Mouse (Mus musculus) G1E (cell line): ENCODE data around the gene Slc8a2. TPM values are rescaled to one million over a fixed set of nuclear protein-coding genes. Genes with fewer than 3 reads are reported as not detected.

Experiments
- ATAC-seq: 2 replicates; pipeline ENCODE4 v1.8.0; 2016; ENCODE audit warnings: mild to moderate bottlenecking; ENCODE audit not compliant: insufficient number of reproducible peaks, poor library complexity, low FRiP score, severe bottlenecking; ENCODE audit errors: extremely low read depth
- DNase-seq: peaks from one replicate; pipeline ENCODE4 v3.0.0; 2012; ENCODE audit warnings: low spot score
- H3K27me3 ChIP-seq: 2 replicates; pipeline ENCODE4 v1.6.1; 2012; ENCODE audit warnings: mild to moderate bottlenecking, low read length, inconsistent platforms; ENCODE audit not compliant: insufficient read depth
- H3K36me3 ChIP-seq: replicated peaks from 2 replicates; pipeline ENCODE3; 2012; ENCODE audit warnings: mild to moderate bottlenecking, inconsistent platforms
- H3K4me1 ChIP-seq: 2 replicates; pipeline ENCODE4 v1.6.1; 2012; ENCODE audit warnings: low read depth, low read length, inconsistent platforms, mixed read lengths; ENCODE audit not compliant: insufficient read depth
- H3K4me3 ChIP-seq: 2 replicates; pipeline ENCODE4 v1.5.1; 2012; ENCODE audit warnings: low read depth, mild to moderate bottlenecking, inconsistent platforms, low read length, moderate library complexity, mixed read lengths
- H3K9me3 ChIP-seq: replicated peaks from 2 replicates; pipeline ENCODE4 v1.6.1; 2012; ENCODE audit warnings: inconsistent platforms
- CTCF ChIP-seq: IDR thresholded peaks from 2 replicates; pipeline ENCODE4 v1.5.1; 2012; ENCODE audit warnings: low read depth, low read length, inconsistent platforms, mixed read lengths
- GATA1 ChIP-seq: IDR thresholded peaks from 2 replicates; pipeline ENCODE4 v1.6.1; 2012; ENCODE audit warnings: borderline replicate concordance, low read length, inconsistent platforms, mixed read lengths
- GATA2 ChIP-seq: IDR thresholded peaks from 2 replicates; pipeline ENCODE4 v1.6.1; 2012; ENCODE audit warnings: low read depth, low read length, inconsistent platforms, borderline replicate concordance
- POLR2AphosphoS5 ChIP-seq: IDR thresholded peaks from 2 replicates; pipeline ENCODE4 v1.6.1; 2012; ENCODE audit warnings: low read depth, low read length, inconsistent platforms; ENCODE audit not compliant: insufficient replicate concordance
- TAL1 ChIP-seq: conservative IDR thresholded peaks from 2 replicates; pipeline ENCODE4 v1.6.1; 2012; ENCODE audit warnings: low read depth, low read length, inconsistent platforms, mixed read lengths
- polyA plus RNA-seq: library from polyadenylated mRNA; stranded (reverse); fragments of >175 nt; gene quantifications from 2 replicates; pipeline ENCODE4 v1.2.3, GENCODE M21; 2012
- total RNA-seq, 2 experiments: library from RNA; stranded (forward) in 1 of 2; stranded (reverse) in 1 of 2; fragments of 200-1000 nt in 1 of 2; fragments of >200 nt in 1 of 2; fragmentation: Nextera tagmentation in 1 of 2; gene quantifications; 2 replicates each; pipeline ENCODE4 v1.2.3; 2014 to 2017

The Slc8a2 gene
- total and polyA plus RNA-seq, 3 experiments, result 0.03 to 0.23 (median 0.05) TPM

GRCm38 (mm10) chr7:16158735-16159134, 29.1 kb downstream of the Slc8a2 start:
- Histone ChIP-seq H3K36me3 (no peaks in the 10 kb centered on the region), H3K27me3 (peaks cover 11% of the 10 kb centered on the region), H3K9me3 (no peaks in the 10 kb centered on the region), H3K4me3 (peak overlapping the region; percentile 28; the same call in 1 of the 2 replicates), H3K4me1 (no peaks in the 10 kb centered on the region)
- TF ChIP-seq CTCF, result no peak
- no peak for TF ChIP-seq POLR2AphosphoS5
- no peak for TF ChIP-seq GATA2
- TF ChIP-seq GATA1, result no peak
- no peak for TF ChIP-seq TAL1
- DNase-seq (no peak), ATAC-seq (no peak)

GRCm38 (mm10) chr7:16160702-16161101, 31.1 kb downstream of the Slc8a2 start:
- Histone ChIP-seq H3K4me1 (no peaks in the 10 kb centered on the region), H3K36me3 (no peaks in the 10 kb centered on the region), H3K27me3 (peaks cover 11% of the 10 kb centered on the region), H3K9me3 (no peaks in the 10 kb centered on the region), H3K4me3 (no peak overlapping the region)
- DNase-seq, result no peak
- TF ChIP-seq TAL1 (no peak), POLR2AphosphoS5 (no peak), GATA1 (no peak)
- no peak for ATAC-seq

GRCm38 (mm10) chr7:16161302-16161701, 31.7 kb downstream of the Slc8a2 start:
- Histone ChIP-seq H3K27me3 (peaks cover 11% of the 10 kb centered on the region), H3K36me3 (no peaks in the 10 kb centered on the region), H3K9me3 (no peaks in the 10 kb centered on the region), H3K4me1 (no peaks in the 10 kb centered on the region), H3K4me3 (no peak overlapping the region)
- TF ChIP-seq TAL1, result no peak
- TF ChIP-seq GATA2, result no peak
- TF ChIP-seq GATA1, result no peak
- no peak for TF ChIP-seq POLR2AphosphoS5
- ATAC-seq (no peak), DNase-seq (no peak)

GRCm38 (mm10) chr7:16162036-16162435, 32.4 kb downstream of the Slc8a2 start:
- Histone ChIP-seq H3K36me3 (no peaks in the 10 kb centered on the region), H3K4me3 (no peak overlapping the region), H3K9me3 (no peaks in the 10 kb centered on the region), H3K4me1 (no peaks in the 10 kb centered on the region), H3K27me3 (peaks cover 9% of the 10 kb centered on the region)
- DNase-seq (no peak), ATAC-seq (no peak)
- no peak for TF ChIP-seq GATA2
- no peak for TF ChIP-seq POLR2AphosphoS5
- no peak for TF ChIP-seq TAL1
- TF ChIP-seq GATA1, result no peak
- TF ChIP-seq CTCF, result no peak

- no peak for TF ChIP-seq GATA2
- TF ChIP-seq TAL1, result no peak
- no peak for TF ChIP-seq POLR2AphosphoS5
- no peak for TF ChIP-seq GATA1
- TF ChIP-seq CTCF, result no peak
- Histone ChIP-seq H3K9me3 (peaks cover 4% of the 10 kb centered on the region; the same call in 1 of the 2 replicates), H3K4me1 (peaks cover 13% of the 10 kb centered on the region), H3K36me3 (no peaks in the 10 kb centered on the region), H3K4me3 (no peak overlapping the region), H3K27me3 (peaks cover 36% of the 10 kb centered on the region)
- DNase-seq (no peak), ATAC-seq (no peak)
Observed at GRCm38 (mm10) chr7:16172141-16172581, 42.5 kb downstream of the Slc8a2 start.

GRCm38 (mm10) chr7:16172586-16173140, 43.0 kb downstream of the Slc8a2 start:
- no peak for TF ChIP-seq GATA1
- no peak for TF ChIP-seq CTCF
- TF ChIP-seq GATA2, result no peak
- no peak for TF ChIP-seq TAL1
- no peak for TF ChIP-seq POLR2AphosphoS5
- DNase-seq (no peak), ATAC-seq (no peak)
- peaks cover 13% of the 10 kb centered on the region for H3K4me1 ChIP-seq
- H3K27me3 ChIP-seq, result peaks cover 34% of the 10 kb centered on the region
- H3K4me3 ChIP-seq, result no peak overlapping the region
- H3K36me3 ChIP-seq, result no peaks in the 10 kb centered on the region
- H3K9me3 ChIP-seq, result peaks cover 2% of the 10 kb centered on the region; the same call in 1 of the 2 replicates
